Mouse (Mus musculus) ES-Bruce4 (cell line): ENCODE data around the gene Fasl.

Experiments
- CTCF ChIP-seq: IDR thresholded peaks from one replicate; pipeline ENCODE4 v1.8.1; 2011; ENCODE audit warnings: low read depth, low read length
- EP300 ChIP-seq: IDR thresholded peaks from 2 replicates; pipeline ENCODE4 v1.6.1; 2011; ENCODE audit warnings: low read depth, low read length; ENCODE audit not compliant: insufficient read depth
- POLR2A ChIP-seq: IDR thresholded peaks from one replicate; pipeline ENCODE4 v1.8.1; 2011; ENCODE audit warnings: low read length; ENCODE audit not compliant: insufficient read depth

GRCm38 (mm10) chr1:161748685-161749084 is 39.6 kb downstream of the Fasl start:
- TF ChIP-seq CTCF, result no peak
- no peak for TF ChIP-seq POLR2A
- no peak for TF ChIP-seq EP300
